In the genomic region with DNA sequence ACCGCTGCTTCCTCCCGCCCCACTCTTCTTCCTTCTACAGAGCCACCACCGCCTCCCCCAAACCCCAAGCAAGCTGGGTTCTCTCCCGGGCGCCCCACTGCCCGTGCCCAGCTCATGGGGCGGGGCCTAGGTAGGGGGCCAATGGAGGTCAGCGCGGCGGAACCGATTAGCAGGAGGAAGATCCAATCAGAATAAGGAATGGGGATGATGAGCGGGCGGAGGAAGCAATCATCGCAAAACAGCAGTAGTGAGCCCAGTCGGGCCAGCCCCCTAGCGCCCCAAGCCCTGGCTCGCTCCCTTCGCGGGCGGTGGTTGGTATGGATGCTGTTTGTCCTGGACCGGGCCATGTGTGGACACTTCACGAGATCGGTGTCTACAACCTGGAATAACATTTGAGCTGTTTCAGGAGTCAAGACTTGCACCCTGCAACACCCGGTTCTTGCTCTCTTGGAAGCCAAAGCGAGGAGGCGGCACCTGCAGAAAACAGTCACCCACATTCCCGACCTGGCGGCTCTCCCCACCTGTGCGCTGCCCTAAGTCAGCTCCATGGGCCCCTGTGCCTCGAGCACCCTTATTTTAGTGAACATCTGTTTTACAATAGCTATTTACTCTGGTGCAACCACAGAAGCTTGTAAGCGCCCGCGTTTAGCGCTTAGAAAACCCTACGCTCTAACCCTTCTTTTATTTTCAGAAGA, we compare ENCODE assay signal across 8 mouse cellular contexts. TPM values are rescaled to one million over a fixed set of nuclear protein-coding genes. Genes with fewer than 3 reads are reported as not detected.
DNase-seq lines count a peak whose midpoint lies in the region; ATAC-seq and TF ChIP-seq lines count a peak whose summit lies in the region.

Gene Frmd5, minus strand, starts transcription at position 129 of the 695 bp plus-strand sequence.

- H3K4me1 ChIP-seq in E14TG2a.4 (replicated peaks; ENCODE audit: low read depth, low read length), result peaks cover 21% of the 10 kb centered on the region
- H3K4me1 ChIP-seq in forebrain, embryonic 12.5 days, result peaks cover 23% of the 10 kb centered on the region
- peaks cover 3% of the 10 kb centered on the region; the same call in 1 of the 2 replicates for H3K4me1 ChIP-seq in heart, embryonic 16.5 days (ENCODE audit: control insufficient read depth, insufficient read depth, low read length)
- H3K4me1 ChIP-seq in liver, embryonic 13.5 days (replicated peaks), result peaks cover 26% of the 10 kb centered on the region
- peaks cover 8% of the 10 kb centered on the region for H3K4me1 ChIP-seq in stomach, embryonic 15.5 days

- peaks cover 24% of the 10 kb centered on the region for H3K27me3 ChIP-seq in E14TG2a.4 (ENCODE audit: insufficient read depth, low read length)
- H3K27me3 ChIP-seq in forebrain, embryonic 12.5 days, result no peaks in the 10 kb centered on the region
- H3K27me3 ChIP-seq in heart, embryonic 16.5 days (ENCODE audit: control insufficient read depth, insufficient read depth, low read length), result peaks cover 26% of the 10 kb centered on the region
- H3K27me3 ChIP-seq in liver, embryonic 13.5 days, result peaks cover 74% of the 10 kb centered on the region
- peaks cover 10% of the 10 kb centered on the region for H3K27me3 ChIP-seq in stomach, embryonic 15.5 days (replicated peaks)

- H3K9ac ChIP-seq in forebrain, embryonic 12.5 days, result peak within 1 kb of the TSS; percentile 89
- H3K9ac ChIP-seq in heart, embryonic 16.5 days (ENCODE audit: low read length), result peak within 1 kb of the TSS; percentile 63
- H3K9ac ChIP-seq in liver, embryonic 13.5 days, result peak within 1 kb of the TSS; percentile 59
- peak within 1 kb of the TSS; percentile 29 for H3K9ac ChIP-seq in stomach, embryonic 15.5 days

- WGBS in forebrain, embryonic 12.5 days, result under 1% methylated on average over 35 of the region's 35 CpGs
- WGBS in heart, embryonic 16.5 days, result 1% methylated on average over 35 of the region's 35 CpGs
- WGBS in liver, embryonic 13.5 days (ENCODE audit: insufficient replicate concordance), result under 1% methylated on average over 35 of the region's 35 CpGs
- WGBS in stomach, embryonic 15.5 days, result under 1% methylated on average over 35 of the region's 35 CpGs

- peak within 1 kb of the TSS; percentile 92 for H3K4me3 ChIP-seq in E14TG2a.4 (replicated peaks; ENCODE audit: low read length)
- H3K4me3 ChIP-seq in forebrain, embryonic 12.5 days (replicated peaks), result peak within 1 kb of the TSS; percentile 80
- H3K4me3 ChIP-seq in heart, embryonic 16.5 days (ENCODE audit: low read length), result peak within 1 kb of the TSS; percentile 65
- H3K4me3 ChIP-seq in liver, embryonic 13.5 days (replicated peaks), result peak within 1 kb of the TSS; percentile 67
- peak within 1 kb of the TSS; percentile 61 for H3K4me3 ChIP-seq in stomach, embryonic 15.5 days (replicated peaks)

- peak within 1 kb of the TSS; percentile 95 for H3K27ac ChIP-seq in forebrain, embryonic 12.5 days
- no peak within 1 kb of the TSS for H3K27ac ChIP-seq in heart, embryonic 16.5 days (ENCODE audit: low read length)
- H3K27ac ChIP-seq in liver, embryonic 13.5 days, result no peak within 1 kb of the TSS
- H3K27ac ChIP-seq in stomach, embryonic 15.5 days, result peak within 1 kb of the TSS; percentile 77

- peak; percentile 99 for ATAC-seq in cerebellum, adult (ENCODE audit: insufficient number of reproducible peaks, low FRiP score, low TSS enrichment)
- peak; percentile 97 for ATAC-seq in forebrain, embryonic 12.5 days (ENCODE audit: low FRiP score)
- ATAC-seq in heart, embryonic 16.5 days (replicated peaks; ENCODE audit: extremely low read depth, insufficient read depth, low FRiP score), result peak; percentile 97
- peak; percentile 98 for ATAC-seq in liver, embryonic 13.5 days (ENCODE audit: low read depth)
- peak; percentile 97 for ATAC-seq in stomach, embryonic 15.5 days (ENCODE audit: insufficient read depth, low FRiP score, low read depth)

- H3K36me3 ChIP-seq in E14TG2a.4 (ENCODE audit: insufficient read depth, low read length), result no peaks in the 10 kb centered on the region
- H3K36me3 ChIP-seq in forebrain, embryonic 12.5 days (replicated peaks), result no peaks in the 10 kb centered on the region
- H3K36me3 ChIP-seq in heart, embryonic 16.5 days (ENCODE audit: control insufficient read depth, insufficient read depth), result no peaks in the 10 kb centered on the region
- H3K36me3 ChIP-seq in liver, embryonic 13.5 days, result no peaks in the 10 kb centered on the region
- no peaks in the 10 kb centered on the region for H3K36me3 ChIP-seq in stomach, embryonic 15.5 days

- no peaks in the 10 kb centered on the region for H3K9me3 ChIP-seq in E14TG2a.4 (ENCODE audit: low read length)
- H3K9me3 ChIP-seq in forebrain, embryonic 12.5 days, result no peaks in the 10 kb centered on the region
- no peaks in the 10 kb centered on the region for H3K9me3 ChIP-seq in heart, embryonic 16.5 days (replicated peaks; ENCODE audit: control insufficient read depth, low read length)
- H3K9me3 ChIP-seq in liver, embryonic 13.5 days (replicated peaks), result no peaks in the 10 kb centered on the region
- no peaks in the 10 kb centered on the region for H3K9me3 ChIP-seq in stomach, embryonic 15.5 days

- peak; percentile 87 to 93 for DNase-seq in kidney, postnatal 25 days
- DNase-seq in liver, embryonic 13.5 days, result peak; percentile 85
- peak; percentile 90 for DNase-seq in neural tube, embryonic 10.5 days (ENCODE audit: extremely low spot score, low spot score)

- TF ChIP-seq CTCF in E14TG2a.4 (conservative IDR thresholded peaks at IDR 0.05; ENCODE audit: low read length), result no peak

- H3K4me2 ChIP-seq in forebrain, embryonic 12.5 days, result peak within 1 kb of the TSS; percentile 87
- H3K4me2 ChIP-seq in heart, embryonic 16.5 days (ENCODE audit: low read depth, low read length), result peak within 1 kb of the TSS; percentile 93
- peak within 1 kb of the TSS; percentile 89 for H3K4me2 ChIP-seq in liver, embryonic 13.5 days
- H3K4me2 ChIP-seq in stomach, embryonic 15.5 days, result peak within 1 kb of the TSS; percentile 92

RNA-seq across cellular contexts. Expression of gene Frmd5, which starts in this region (rescaled TPM):
- 30.8 and 34.3 TPM in 2 replicates for polyA plus RNA-seq in forebrain, embryonic 12.5 days (2016; fragmentation: Nextera tagmentation; extraction: Ambion mirVana)
- polyA plus RNA-seq in heart, embryonic 16.5 days (2015; fragmentation: Nextera tagmentation; extraction: Ambion mirVana), result 54.7 and 68.3 TPM in 2 replicates
- 0.28 and 0.30 TPM in 2 replicates for polyA plus RNA-seq in liver, embryonic 13.5 days (2015; fragmentation: Nextera tagmentation; extraction: Ambion mirVana)
- polyA plus RNA-seq in stomach, embryonic 15.5 days (2015; fragmentation: Nextera tagmentation; extraction: Ambion mirVana), result 5.4 and 6.0 TPM in 2 replicates

Comparison
In these comparisons a context has a peak if more than half of its experiments do, and no peak if none do; other contexts are left out.
1. Peak in DNase-seq, ATAC-seq, H3K4me3 ChIP-seq, H3K9ac ChIP-seq and H3K4me2 ChIP-seq in liver, embryonic 13.5 days; RNA of the gene not detected or under 1 TPM.
2. H3K27ac ChIP-seq: peak in forebrain, embryonic 12.5 days (single experiment) and stomach, embryonic 15.5 days (single experiment); none in heart, embryonic 16.5 days (single experiment) and liver, embryonic 13.5 days (single experiment).
3. H3K9ac ChIP-seq: peak in every context shown above with its lines; median percentile 89 in forebrain, embryonic 12.5 days; 63 in heart, embryonic 16.5 days; 59 in liver, embryonic 13.5 days; 29 in stomach, embryonic 15.5 days.
4. Peak in every context shown above with its lines, with median percentiles within 50 percentile points of each other: H3K4me3 ChIP-seq, ATAC-seq, H3K4me2 ChIP-seq and DNase-seq.